Mouse (Mus musculus): ENCODE results near the gene Nol12. TPM values are rescaled to one million over a fixed set of nuclear protein-coding genes. Genes with fewer than 3 reads are reported as not detected.

The Nol12 gene
- 58.4 and 62.4 TPM in 2 replicates for polyA plus RNA-seq (2016; fragmentation: Nextera tagmentation; extraction: Ambion mirVana)

GRCm38 (mm10) chr15:78934784-78935320 lies at the start of gene Nol12:
Nol12 (plus strand) TSS chr15:78934933.
- H3K4me3 ChIP-seq = peak within 1 kb of the TSS; percentile 79
- WGBS = under 1% methylated on average over 42 of the region's 42 CpGs

GRCm38 (mm10) chr15:78889401-78889853 lies 45.3 kb upstream of the Nol12 start:
- H3K27me3 ChIP-seq (replicated peaks) = no peaks in the 10 kb centered on the region
- H3K36me3 ChIP-seq = peaks cover 89% of the 10 kb centered on the region
- H3K4me2 ChIP-seq (replicated peaks) = no peak overlapping the region
- WGBS = 41% methylated on average over 13 of the region's 13 CpGs
- ATAC-seq (ENCODE audit: low FRiP score, low read depth) = no peak
- H3K4me3 ChIP-seq = no peak overlapping the region
- no peak overlapping the region for H3K9ac ChIP-seq
- H3K9me3 ChIP-seq = no peaks in the 10 kb centered on the region
- H3K27ac ChIP-seq = no peak overlapping the region
- H3K4me1 ChIP-seq = peaks cover 13% of the 10 kb centered on the region

More at GRCm38 (mm10) chr15:78934784-78935320, at the start of gene Nol12:
- Histone ChIP-seq H3K27me3 (replicated peaks) (no peaks in the 10 kb centered on the region), H3K27ac (peak within 1 kb of the TSS; percentile 26; the same call in 1 of the 2 replicates), H3K4me1 (peaks cover 13% of the 10 kb centered on the region), H3K9ac (peak within 1 kb of the TSS; percentile 73), H3K9me3 (no peaks in the 10 kb centered on the region), H3K36me3 (peaks cover 35% of the 10 kb centered on the region), H3K4me2 (replicated peaks) (peak within 1 kb of the TSS; percentile 79)
- ATAC-seq (ENCODE audit: low FRiP score, low read depth) = peak; percentile 87

- H3K4me2 ChIP-seq (replicated peaks) = no peak overlapping the region
- ATAC-seq (ENCODE audit: low FRiP score, low read depth) = no peak
- no peaks in the 10 kb centered on the region for H3K9me3 ChIP-seq
- no peaks in the 10 kb centered on the region for H3K27me3 ChIP-seq (replicated peaks)
- H3K4me1 ChIP-seq = peaks cover 21% of the 10 kb centered on the region
- no peak overlapping the region for H3K4me3 ChIP-seq
- 76% methylated on average over 7 of the region's 7 CpGs for WGBS
- no peak overlapping the region for H3K9ac ChIP-seq
- H3K27ac ChIP-seq = no peak overlapping the region
- H3K36me3 ChIP-seq = peaks cover 63% of the 10 kb centered on the region
Measured at GRCm38 (mm10) chr15:78892440-78892839, 42.3 kb upstream of the Nol12 start.

- no peaks in the 10 kb centered on the region for H3K9me3 ChIP-seq
- H3K4me3 ChIP-seq = no peak overlapping the region
- H3K4me2 ChIP-seq (replicated peaks) = no peak overlapping the region
- peaks cover 5% of the 10 kb centered on the region for H3K27me3 ChIP-seq (replicated peaks)
- ATAC-seq (ENCODE audit: low FRiP score, low read depth) = no peak
- 83% methylated on average over 13 of the region's 13 CpGs for WGBS
- no peak overlapping the region for H3K9ac ChIP-seq
- H3K27ac ChIP-seq = no peak overlapping the region
- peaks cover 42% of the 10 kb centered on the region for H3K36me3 ChIP-seq
- peaks cover 24% of the 10 kb centered on the region for H3K4me1 ChIP-seq
Measured at GRCm38 (mm10) chr15:78894726-78895125, 40.0 kb upstream of the Nol12 start.

- H3K27me3 ChIP-seq (replicated peaks) = peaks cover 14% of the 10 kb centered on the region
- peaks cover 37% of the 10 kb centered on the region for H3K36me3 ChIP-seq
- ATAC-seq (ENCODE audit: low FRiP score, low read depth) = no peak
- H3K4me2 ChIP-seq (replicated peaks) = no peak overlapping the region
- H3K4me1 ChIP-seq = peaks cover 34% of the 10 kb centered on the region
- H3K9ac ChIP-seq = no peak overlapping the region
- 88% methylated on average over 2 of the region's 2 CpGs for WGBS
- no peaks in the 10 kb centered on the region for H3K9me3 ChIP-seq
- no peak overlapping the region for H3K4me3 ChIP-seq
- H3K27ac ChIP-seq = no peak overlapping the region
Measured at GRCm38 (mm10) chr15:78895741-78896140, 39.0 kb upstream of the Nol12 start.

- no peaks in the 10 kb centered on the region for H3K9me3 ChIP-seq
- ATAC-seq (ENCODE audit: low FRiP score, low read depth) = no peak
- 76% methylated on average over 3 of the region's 3 CpGs for WGBS
- peaks cover 37% of the 10 kb centered on the region for H3K4me1 ChIP-seq
- no peak overlapping the region for H3K27ac ChIP-seq
- H3K4me3 ChIP-seq = no peak overlapping the region
- peaks cover 18% of the 10 kb centered on the region for H3K27me3 ChIP-seq (replicated peaks)
- no peak overlapping the region for H3K9ac ChIP-seq
- no peak overlapping the region for H3K4me2 ChIP-seq (replicated peaks)
- peaks cover 33% of the 10 kb centered on the region for H3K36me3 ChIP-seq
Measured at GRCm38 (mm10) chr15:78896149-78896548, 38.6 kb upstream of the Nol12 start.

GRCm38 (mm10) chr15:78897488-78897887 lies 37.2 kb upstream of the Nol12 start:
- Histone ChIP-seq H3K9me3 (no peaks in the 10 kb centered on the region), H3K9ac (no peak overlapping the region), H3K27ac (no peak overlapping the region), H3K27me3 (replicated peaks) (peaks cover 22% of the 10 kb centered on the region), H3K4me3 (no peak overlapping the region), H3K36me3 (peaks cover 19% of the 10 kb centered on the region), H3K4me2 (replicated peaks) (no peak overlapping the region), H3K4me1 (peaks cover 37% of the 10 kb centered on the region)
- 94% methylated on average over 4 of the region's 4 CpGs for WGBS
- no peak for ATAC-seq (ENCODE audit: low FRiP score, low read depth)

GRCm38 (mm10) chr15:78898507-78899001 lies 36.2 kb upstream of the Nol12 start:
- H3K27me3 ChIP-seq (replicated peaks) = peaks cover 22% of the 10 kb centered on the region
- peaks cover 36% of the 10 kb centered on the region for H3K4me1 ChIP-seq
- H3K27ac ChIP-seq = no peak overlapping the region
- no peaks in the 10 kb centered on the region for H3K9me3 ChIP-seq
- H3K4me3 ChIP-seq = no peak overlapping the region
- H3K4me2 ChIP-seq (replicated peaks) = peak overlapping the region; percentile 94; the same call in 1 of the 2 replicates
- 58% methylated on average over 6 of the region's 6 CpGs for WGBS
- H3K9ac ChIP-seq = no peak overlapping the region
- H3K36me3 ChIP-seq = peaks cover 11% of the 10 kb centered on the region
- no peak for ATAC-seq (ENCODE audit: low FRiP score, low read depth)

GRCm38 (mm10) chr15:78899409-78899739 lies 35.4 kb upstream of the Nol12 start, which contains the start of gene Gm49510:
Gm49510 (plus strand) TSS chr15:78899667.
- no peak for ATAC-seq (ENCODE audit: low FRiP score, low read depth)
- Histone ChIP-seq H3K4me1 (peaks cover 28% of the 10 kb centered on the region; the same call in 1 of the 2 replicates), H3K27ac (no peak within 1 kb of the TSS)

GRCm38 (mm10) chr15:78899740-78900584 lies 34.8 kb upstream of the Nol12 start, which contains the start of gene Sh3bp1:
Sh3bp1 (plus strand) TSS chr15:78899768.
- peak; percentile 35; the same call in 1 of the 2 replicates for ATAC-seq (ENCODE audit: low FRiP score, low read depth)
- Histone ChIP-seq H3K4me2 (replicated peaks) (peak within 1 kb of the TSS; percentile 94), H3K27ac (no peak within 1 kb of the TSS), H3K9ac (peak within 1 kb of the TSS; percentile 62), H3K27me3 (replicated peaks) (peaks cover 22% of the 10 kb centered on the region), H3K4me1 (peaks cover 23% of the 10 kb centered on the region; the same call in 1 of the 2 replicates), H3K9me3 (no peaks in the 10 kb centered on the region), H3K36me3 (no peaks in the 10 kb centered on the region; the same call in 1 of the 2 replicates), H3K4me3 (peak within 1 kb of the TSS; percentile 51)
- WGBS = 1% methylated on average over 47 of the region's 47 CpGs

More at GRCm38 (mm10) chr15:78899409-78899739, 35.4 kb upstream of the Nol12 start, which contains the start of gene Gm49510:
- H3K27me3 ChIP-seq (replicated peaks) = peaks cover 22% of the 10 kb centered on the region
- H3K36me3 ChIP-seq = peaks cover 2% of the 10 kb centered on the region; the same call in 1 of the 2 replicates
- peak within 1 kb of the TSS; percentile 62 for H3K9ac ChIP-seq
- 2% methylated on average over 20 of the region's 20 CpGs for WGBS
- H3K9me3 ChIP-seq = no peaks in the 10 kb centered on the region
- peak within 1 kb of the TSS; percentile 51 for H3K4me3 ChIP-seq
- peak within 1 kb of the TSS; percentile 94 for H3K4me2 ChIP-seq (replicated peaks)

GRCm38 (mm10) chr15:78900585-78901421 lies 33.9 kb upstream of the Nol12 start:
- Histone ChIP-seq H3K27ac (no peak overlapping the region), H3K27me3 (replicated peaks) (peaks cover 22% of the 10 kb centered on the region), H3K4me1 (peaks cover 23% of the 10 kb centered on the region; the same call in 1 of the 2 replicates), H3K4me3 (peak overlapping the region; percentile 51), H3K9ac (peak overlapping the region; percentile 62; the same call in 1 of the 2 replicates), H3K36me3 (no peaks in the 10 kb centered on the region), H3K9me3 (no peaks in the 10 kb centered on the region), H3K4me2 (replicated peaks) (peak overlapping the region; percentile 94)
- no peak for ATAC-seq (ENCODE audit: low FRiP score, low read depth)
- 18% methylated on average over 18 of the region's 18 CpGs for WGBS

Measured in neural tube, embryonic 12.5 days (tissue).